Mouse (Mus musculus): ENCODE data around the gene Bub3.

GRCm38 (mm10) chr7:131547481-131547880 lies 12.5 kb upstream of the Bub3 start:
- TF ChIP-seq CTCF (IDR thresholded peaks at IDR 0.05; ENCODE audit: extremely low read depth, insufficient read depth, insufficient read length, insufficient replicate concordance), result no peak
- no peak for TF ChIP-seq POLR2A (IDR thresholded peaks at IDR 0.05; ENCODE audit: low read depth, low read length)
